Mouse (Mus musculus) heart, postnatal 36 days (tissue): ENCODE measurements around the gene Serinc4. TPM values are rescaled to one million over a fixed set of nuclear protein-coding genes. Genes with fewer than 3 reads are reported as not detected.
"Not testable (repeated sequence)": the region's sequence is repeated elsewhere in the genome, so short reads cannot be mapped to it uniquely, and the experiment has no call there.

Experiments
- DNase-seq, 2 experiments: peaks; one replicate each; pipeline ENCODE4 v3.0.0; 2021 to 2022
- intact Hi-C: fragments of 180-260 bp; cut with DNase I; formaldehyde crosslinking; loops from one replicate; pipeline ENCODE4 v1.15.1; 2025
- total RNA-seq, 2 experiments: library from RNA; stranded (reverse); gene quantifications; 2 replicates each; pipeline ENCODE4 v1.2.3; 2021

The Serinc4 gene
- total RNA-seq: not detected

- intact Hi-C loops: no loop called here
- peak; percentile 77 to 83 for DNase-seq
Measured at GRCm38 (mm10) chr2:121456692-121457642, at the start of gene Serinc4. TSS of gene Serinc4 (minus strand) at chr2:121456781.

- DNase-seq, intact Hi-C loops: not testable (repeated sequence)
Measured at GRCm38 (mm10) chr2:121501550-121501949, 45.0 kb upstream of the Serinc4 start.

- intact Hi-C loops, DNase-seq: not testable (repeated sequence)
Measured at GRCm38 (mm10) chr2:121484403-121484802, 27.8 kb upstream of the Serinc4 start.

GRCm38 (mm10) chr2:121483576-121483975 lies 27.0 kb upstream of the Serinc4 start:
- no peak for DNase-seq
- intact Hi-C loops: no loop called here

- DNase-seq, intact Hi-C loops: not testable (repeated sequence)
Measured at GRCm38 (mm10) chr2:121480916-121481315, 24.3 kb upstream of the Serinc4 start.

GRCm38 (mm10) chr2:121480498-121480897 lies 23.9 kb upstream of the Serinc4 start:
- DNase-seq: peak in 1 of 2 experiments; percentile 9
- intact Hi-C loops: no loop called here

GRCm38 (mm10) chr2:121477491-121478266 lies 21.1 kb upstream of the Serinc4 start:
- intact Hi-C loops: no loop called here
- DNase-seq: no peak

- DNase-seq, intact Hi-C loops: not testable (repeated sequence)
Measured at GRCm38 (mm10) chr2:121475306-121475705, 18.7 kb upstream of the Serinc4 start.

GRCm38 (mm10) chr2:121474180-121474535 lies 17.6 kb upstream of the Serinc4 start:
- DNase-seq: no peak
- intact Hi-C loops: loop anchor here (5.0 kb wide), 1 partner anchor 33 kb away; the partner anchor contains the start of genes Mfap1a and Wdr76

- DNase-seq: peak; percentile 77 to 78
- intact Hi-C loops: loop anchor here (5.0 kb wide), 1 partner anchor 34 kb away; the partner anchor contains the start of genes Mfap1a and Wdr76
Measured at GRCm38 (mm10) chr2:121473301-121474179, 17.0 kb upstream of the Serinc4 start, which contains the start of gene Mfap1b. TSS of gene Mfap1b (minus strand) at chr2:121474067.

GRCm38 (mm10) chr2:121472783-121473182 lies 16.2 kb upstream of the Serinc4 start:
- not testable (repeated sequence) for DNase-seq
- intact Hi-C loops: loop anchor here (5.0 kb wide), 1 partner anchor 35 kb away; the partner anchor contains the start of genes Mfap1a and Wdr76

- DNase-seq: not testable (repeated sequence)
Measured at GRCm38 (mm10) chr2:121468982-121469381, 12.4 kb upstream of the Serinc4 start.

GRCm38 (mm10) chr2:121460071-121460470 lies 3.5 kb upstream of the Serinc4 start:
- intact Hi-C loops: no loop called here
- DNase-seq: no peak

More at GRCm38 (mm10) chr2:121468982-121469381, 12.4 kb upstream of the Serinc4 start:
- intact Hi-C loops: not testable (repeated sequence)

GRCm38 (mm10) chr2:121455534-121455933 lies 1.0 kb downstream of the Serinc4 start:
- no peak for DNase-seq
- intact Hi-C loops: no loop called here

GRCm38 (mm10) chr2:121453917-121454316 lies 2.7 kb downstream of the Serinc4 start:
- no peak for DNase-seq
- intact Hi-C loops: no loop called here

- intact Hi-C loops: no loop called here
- DNase-seq: no peak
Measured at GRCm38 (mm10) chr2:121452990-121453389, 3.6 kb downstream of the Serinc4 start, which contains the start of gene Hypk. TSS of gene Hypk (plus strand) at chr2:121453290.

GRCm38 (mm10) chr2:121452361-121452760 lies 4.2 kb downstream of the Serinc4 start:
- intact Hi-C loops: no loop called here
- DNase-seq: no peak

GRCm38 (mm10) chr2:121450093-121450492 lies 6.5 kb downstream of the Serinc4 start:
- peak; percentile 20 to 49 for DNase-seq
- intact Hi-C loops: no loop called here

- intact Hi-C loops: loop anchor here (5.0 kb wide), 1 partner anchor 37 kb away; the partner anchor contains the start of genes Catsper2 and Pdia3
Measured at GRCm38 (mm10) chr2:121449545-121450011, 7.0 kb downstream of the Serinc4 start.

More at GRCm38 (mm10) chr2:121449545-121450011, 7.0 kb downstream of the Serinc4 start:
- peak in 1 of 2 experiments; percentile 45 for DNase-seq
